Mouse (Mus musculus): ENCODE results near the gene Ifitm5.
A peak's percentile ranks its signal among the peaks of the same experiment; 100 is the strongest.

The Ifitm5 gene

DNA sequence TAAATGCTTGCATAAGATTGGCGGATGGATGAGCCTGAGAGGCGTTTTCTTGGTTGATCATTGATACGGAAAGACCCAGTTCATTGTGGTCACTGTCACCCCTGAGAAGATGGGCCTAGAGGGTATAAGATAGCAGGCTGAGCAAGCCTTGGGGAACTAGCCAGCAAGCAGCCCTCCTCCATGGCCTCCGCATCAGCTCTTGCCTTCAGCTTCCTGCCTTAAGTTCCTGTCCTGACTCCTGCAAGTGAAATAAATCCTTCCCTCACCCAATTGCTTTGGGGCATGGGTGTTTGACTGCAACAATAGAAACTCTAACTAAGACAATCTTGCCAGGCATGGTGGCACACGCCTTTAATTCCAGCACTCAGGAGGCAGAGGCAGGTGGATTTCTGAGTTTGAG, 9.9 kb upstream of the Ifitm5 start:
- DNase-seq = no peak

DNA sequence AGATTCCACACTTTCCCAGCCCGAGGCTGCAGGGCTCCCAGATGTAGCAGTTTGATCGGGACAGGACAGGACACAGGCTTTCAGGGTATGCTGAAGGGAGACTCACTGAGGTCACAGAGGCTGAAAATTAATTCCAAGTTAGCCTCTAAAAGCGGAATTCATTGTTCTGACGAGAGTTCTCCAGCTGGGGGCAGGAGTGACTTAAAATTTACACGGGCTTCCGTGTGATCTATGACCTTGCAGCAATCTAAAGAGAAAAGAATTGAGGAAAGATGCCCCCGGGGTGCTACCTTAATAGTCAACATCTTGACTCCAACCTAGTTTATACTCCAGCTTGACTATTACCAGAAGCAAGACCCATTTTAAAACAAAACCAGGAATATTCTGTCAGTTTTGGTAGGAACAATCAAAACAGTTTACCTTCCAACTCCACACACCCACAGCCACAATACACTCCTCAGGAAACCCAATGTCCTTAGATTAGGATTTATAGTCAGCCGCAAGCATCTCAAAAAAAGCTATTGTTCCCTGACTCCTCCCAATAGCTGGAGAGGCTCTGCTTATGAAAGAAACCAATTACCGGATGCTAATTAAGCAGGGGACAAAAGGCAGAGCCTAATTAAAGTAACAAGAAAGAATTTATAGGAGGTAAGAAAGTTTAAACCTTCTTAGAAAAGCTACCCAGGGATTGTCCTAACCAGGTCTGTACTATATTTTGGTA, 9.2 kb upstream of the Ifitm5 start:
- peak in 1 of 2 experiments; percentile 80 for DNase-seq

DNA sequence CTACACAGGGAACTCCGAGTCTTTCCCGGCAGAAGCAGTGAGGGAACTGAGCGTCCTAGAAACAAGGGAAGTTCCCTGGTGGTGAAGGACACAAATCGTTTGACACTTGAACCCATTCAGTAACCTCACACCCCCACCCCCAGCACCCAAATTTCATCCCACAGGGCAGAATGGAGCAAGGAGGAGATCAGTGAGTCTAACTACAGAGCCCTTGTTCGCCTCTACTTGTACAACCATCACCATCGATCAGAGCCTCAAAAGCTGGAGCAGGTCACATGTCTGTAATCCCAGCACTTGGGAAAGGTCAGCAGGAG, 6.4 kb upstream of the Ifitm5 start:
- DNase-seq = no peak

DNA sequence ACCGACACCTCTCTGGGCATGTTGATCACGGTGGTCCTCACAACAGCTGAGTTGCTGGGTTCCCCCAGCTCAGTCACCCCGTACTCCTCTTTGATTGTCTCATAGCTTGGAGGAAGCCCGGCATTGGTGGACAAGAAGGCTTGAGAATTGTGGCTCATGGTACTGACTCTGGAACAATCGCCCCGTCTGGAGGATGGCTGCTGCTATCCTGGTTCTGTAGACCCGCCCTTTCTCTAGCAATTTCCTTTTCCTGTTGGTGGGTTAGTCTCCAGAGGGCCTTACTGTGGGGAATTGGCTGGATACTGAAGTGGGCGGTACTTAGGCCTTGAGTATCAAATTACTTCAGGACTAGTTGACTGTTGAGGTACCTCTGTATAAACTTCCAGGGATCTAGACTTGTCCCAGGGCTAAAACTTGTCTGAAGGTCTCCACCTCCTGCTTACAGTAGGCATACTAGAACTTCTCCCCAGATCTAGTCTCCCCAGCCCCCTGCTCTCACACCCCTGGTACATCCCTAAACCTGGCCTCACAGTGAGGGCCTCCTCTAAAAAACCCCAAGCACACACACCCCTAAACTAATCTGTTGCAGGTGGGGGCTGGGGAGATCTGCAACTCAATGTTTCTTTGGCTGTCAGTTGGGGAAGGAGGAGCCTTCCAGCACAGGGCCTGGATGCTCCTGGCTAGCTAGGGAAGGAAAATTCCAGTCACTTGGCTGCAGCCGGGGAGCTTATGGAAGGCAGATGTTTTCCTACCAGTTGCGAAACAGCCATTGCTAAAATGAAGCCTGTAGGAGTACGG, 5.9 kb upstream of the Ifitm5 start, which contains the start of the genes Gm45717 and Ifitm2:
Gene Gm45717, minus strand, starts transcription at position 180 of the 798 bp plus-strand sequence.
Gene Ifitm2, minus strand, starts transcription at position 230 of the 798 bp plus-strand sequence.
- peak; percentile 87 to 93 for DNase-seq

DNA sequence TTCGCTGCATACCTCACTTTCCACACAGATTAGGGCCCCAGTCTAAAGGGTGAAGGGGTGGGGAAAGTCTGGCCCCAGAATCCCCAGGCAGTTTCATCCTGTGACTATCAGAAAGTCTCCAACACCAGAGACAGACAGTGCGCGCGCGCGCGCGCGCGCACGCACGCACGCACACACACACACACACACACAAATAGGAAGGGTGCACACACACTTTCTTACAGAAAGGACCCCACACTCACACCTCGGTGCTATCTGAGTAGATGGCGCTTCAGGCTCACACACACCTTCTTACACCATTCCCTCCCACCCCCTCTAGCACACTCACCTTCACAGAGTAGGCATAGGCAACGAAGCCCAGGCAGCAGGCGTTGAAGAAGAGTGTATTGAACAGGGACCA, 5.3 kb upstream of the Ifitm5 start:
- DNase-seq = no peak

DNA sequence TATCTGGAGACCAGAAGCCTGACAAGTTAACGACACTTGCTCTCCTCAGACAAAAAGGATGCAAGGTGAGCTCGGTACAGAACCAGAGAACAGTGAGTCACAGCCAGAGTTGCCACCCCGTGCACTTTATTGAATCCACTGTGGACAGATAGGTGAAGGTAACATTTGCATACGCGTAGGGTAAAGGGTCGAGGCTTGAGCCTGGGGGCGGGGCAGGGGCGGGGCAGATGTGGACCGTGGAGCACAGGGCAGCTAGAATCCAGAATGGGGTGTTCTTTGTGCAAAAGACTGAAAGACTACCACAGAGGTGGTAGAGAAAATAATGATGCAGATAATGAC, 4.6 kb upstream of the Ifitm5 start:
- peak in 1 of 2 experiments; percentile 7 for DNase-seq

DNA sequence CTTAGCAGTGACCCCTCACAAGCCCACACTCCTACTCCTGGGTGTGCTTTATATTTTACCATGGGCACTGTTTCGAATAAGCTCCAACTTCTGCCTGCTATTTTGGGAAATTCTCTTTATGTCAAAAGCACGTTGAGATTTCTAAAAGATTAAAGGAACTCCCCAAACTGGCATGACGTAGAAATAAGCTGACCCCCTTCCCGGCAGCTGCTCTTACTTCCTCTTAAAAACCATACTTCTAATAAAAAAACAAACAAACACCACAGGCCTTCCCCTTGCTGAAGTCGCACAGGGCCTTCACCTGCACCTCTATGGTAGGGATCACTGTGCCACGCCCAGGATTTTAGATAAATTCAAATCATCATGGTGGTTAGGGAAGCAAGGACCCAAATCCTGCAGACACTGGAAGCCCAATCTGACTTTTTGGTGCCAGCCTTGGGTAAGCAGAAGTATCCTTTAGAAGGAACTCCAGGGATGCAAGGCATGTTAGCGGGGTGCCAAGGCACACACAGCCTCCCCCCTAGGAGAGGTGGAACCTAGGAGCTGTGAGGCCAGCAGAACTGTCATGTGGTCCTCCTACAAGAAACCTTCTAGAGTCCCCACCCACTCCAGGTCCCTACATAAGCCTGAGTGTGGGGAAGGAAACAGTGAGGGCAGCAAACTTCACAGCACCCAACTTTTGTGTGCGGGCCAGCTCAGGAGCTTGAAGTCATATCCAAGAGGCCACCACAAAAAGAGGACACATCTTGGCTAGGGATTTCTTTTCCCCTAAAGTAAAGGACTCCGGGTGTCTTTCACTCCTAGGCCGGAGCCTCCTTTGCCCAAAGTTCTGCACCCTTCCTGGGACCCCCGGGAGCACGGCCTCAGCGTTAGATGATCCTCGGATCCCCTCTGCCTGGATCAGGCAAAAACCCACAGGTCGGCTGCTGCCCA, 4.0 kb upstream of the Ifitm5 start:
- DNase-seq = peak in 1 of 2 experiments; percentile 8

DNA sequence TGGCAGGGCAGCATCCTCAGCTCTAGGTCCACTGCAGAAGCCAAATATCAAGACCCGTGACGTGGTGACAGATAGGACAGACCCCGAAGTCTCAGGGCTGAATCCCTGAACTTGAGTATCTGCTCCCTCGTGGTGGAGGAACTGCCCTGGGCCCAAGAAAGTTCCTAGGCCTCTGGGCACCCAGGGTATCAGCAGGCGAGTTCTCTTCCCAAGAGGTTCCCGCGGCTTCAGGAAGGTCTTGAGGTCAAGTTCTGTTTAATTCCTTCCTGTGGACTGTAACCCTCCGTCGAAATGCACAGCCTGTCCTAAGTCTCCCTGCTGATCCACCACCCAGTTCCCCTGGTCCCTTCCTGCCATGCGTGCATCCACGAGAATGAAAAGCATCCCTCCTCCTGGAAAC, 3.0 kb upstream of the Ifitm5 start:
- DNase-seq = no peak

DNA sequence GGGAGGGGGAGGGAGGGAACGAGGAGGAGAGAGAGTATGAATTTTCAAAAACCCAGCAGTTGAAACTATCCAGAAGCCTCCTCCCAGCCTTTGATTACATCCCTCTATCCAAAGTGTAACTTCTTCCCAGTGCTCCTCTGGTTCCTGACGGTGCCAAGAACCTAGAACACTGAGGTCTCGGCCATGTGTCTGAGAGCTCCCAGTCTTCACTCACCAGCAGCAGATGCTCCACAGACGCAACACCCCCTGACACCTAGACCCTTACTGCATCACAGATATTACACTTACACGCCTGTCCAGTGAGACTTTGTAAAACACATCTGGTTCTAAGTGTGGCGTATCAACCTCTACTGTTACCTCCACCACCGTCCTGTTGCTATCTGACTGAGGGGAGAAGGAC, 2.4 kb upstream of the Ifitm5 start:
- DNase-seq = no peak

DNA sequence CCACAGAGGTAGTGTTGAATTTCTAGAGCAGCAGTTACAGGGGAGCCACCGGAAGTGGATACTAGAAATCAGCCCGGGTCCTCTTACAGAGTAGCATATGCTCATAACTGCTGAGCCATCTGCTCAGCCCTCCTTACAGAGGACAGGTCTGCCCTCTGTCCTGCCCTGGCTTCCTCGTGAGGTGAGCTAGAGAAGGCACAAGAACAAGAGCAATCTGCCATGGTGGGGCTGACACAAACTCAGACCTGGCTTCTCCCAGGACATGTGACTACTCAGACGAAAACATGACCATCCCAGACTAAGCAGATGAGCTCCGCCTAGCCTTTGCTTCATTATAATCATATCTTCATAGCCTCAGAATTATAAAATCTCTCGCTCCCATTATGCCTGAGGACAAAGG, 1.7 kb upstream of the Ifitm5 start:
- no peak for DNase-seq

DNA sequence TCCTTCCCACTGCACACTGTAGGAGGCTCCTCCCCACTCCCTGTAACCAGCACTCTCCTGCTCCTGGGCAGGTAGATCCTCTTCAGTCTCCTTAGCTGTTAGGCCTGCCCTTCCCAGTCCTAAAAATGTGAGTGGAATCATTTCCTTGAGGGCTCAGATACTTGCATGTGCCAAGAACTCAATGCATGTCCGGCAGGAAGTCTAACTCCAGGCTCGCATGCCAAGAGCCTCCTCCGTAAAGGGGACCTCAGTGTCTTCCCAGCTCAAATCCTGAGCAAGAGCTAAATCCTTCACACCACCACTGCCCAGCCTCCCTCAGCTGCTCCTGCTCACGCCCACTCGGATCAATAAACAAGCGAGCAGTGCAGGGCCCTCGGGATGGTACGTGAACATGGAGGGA, 960 bp upstream of the Ifitm5 start:
- DNase-seq = no peak

DNA sequence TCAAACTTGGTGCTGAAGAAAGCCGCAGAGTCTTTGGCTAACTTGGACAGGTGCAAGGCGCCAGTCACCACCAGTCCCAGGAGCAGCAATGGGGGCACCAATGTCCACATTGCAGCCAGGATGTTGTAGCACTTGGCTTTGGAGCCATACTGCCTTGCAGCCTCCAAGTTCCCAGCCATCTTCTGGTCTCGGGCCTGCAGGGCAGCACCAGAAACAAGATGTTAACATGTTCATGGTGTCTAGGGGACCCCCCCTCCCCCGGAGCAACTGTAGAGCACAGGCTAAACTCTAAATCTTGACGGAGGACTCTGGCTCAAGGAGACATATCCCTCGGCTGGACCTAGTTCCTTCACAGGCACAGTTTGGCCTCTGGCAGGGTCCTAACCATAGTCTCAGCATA, 836 bp downstream of the Ifitm5 start:
- no peak for DNase-seq

DNA sequence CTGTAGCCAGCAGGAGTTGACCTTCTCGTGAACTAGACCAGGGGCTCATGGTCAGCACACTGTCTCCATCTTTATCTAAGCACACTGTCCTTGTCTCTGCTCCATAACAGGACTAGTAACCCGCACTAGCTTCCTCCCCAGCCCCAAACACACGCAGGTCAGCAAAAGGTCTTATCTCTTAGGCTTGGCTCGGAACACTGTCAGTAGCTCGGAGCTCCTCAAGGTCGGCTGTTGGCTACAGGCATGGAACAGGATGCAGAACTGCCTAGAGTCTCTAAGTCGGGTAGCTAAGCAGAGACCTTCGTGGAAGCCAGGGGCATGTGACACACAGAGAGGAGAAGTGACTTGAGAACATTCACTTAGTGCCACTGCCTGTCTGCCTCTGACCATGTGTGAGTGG, 1.9 kb downstream of the Ifitm5 start:
- DNase-seq = no peak

DNA sequence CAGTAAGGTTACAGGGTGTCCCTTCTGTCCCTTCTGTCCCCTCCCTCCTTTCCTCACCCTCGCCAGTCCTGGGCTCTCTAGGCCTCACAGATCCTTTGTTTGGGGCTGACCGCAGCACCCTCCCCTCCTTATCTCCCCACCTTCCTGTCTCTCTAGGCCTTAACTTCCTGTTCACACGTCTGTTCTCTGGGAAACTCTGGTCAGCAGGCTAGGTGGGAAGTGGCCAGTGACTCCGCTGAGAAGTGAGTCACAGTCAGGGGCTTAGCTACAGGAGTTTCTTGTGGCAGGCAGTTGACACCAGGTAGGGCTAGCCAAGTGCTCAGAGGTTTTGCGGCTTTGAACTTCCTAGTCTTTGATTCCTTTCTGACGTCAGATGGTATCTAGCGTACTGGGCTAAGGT, 3.1 kb downstream of the Ifitm5 start:
- no peak for DNase-seq

DNA sequence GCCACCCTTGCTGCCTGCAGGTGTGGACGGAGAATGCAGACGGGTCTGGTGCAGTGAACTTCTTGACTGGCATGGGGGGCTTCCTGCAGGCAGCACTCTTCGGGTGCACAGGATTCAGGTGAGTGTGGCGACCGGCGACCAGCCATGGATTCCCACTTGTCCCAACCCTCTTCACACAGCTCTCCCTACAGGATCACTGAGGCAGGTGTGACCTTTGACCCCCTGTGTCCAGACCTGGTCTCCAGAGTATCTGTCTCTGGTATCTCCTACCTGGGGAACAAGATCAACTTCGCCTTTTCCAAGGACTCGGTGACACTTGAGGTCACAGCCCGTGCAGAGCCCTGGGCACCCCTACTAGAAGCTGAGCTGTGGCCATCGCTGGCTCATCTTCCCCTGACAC, 3.8 kb downstream of the Ifitm5 start:
- DNase-seq = no peak

DNA sequence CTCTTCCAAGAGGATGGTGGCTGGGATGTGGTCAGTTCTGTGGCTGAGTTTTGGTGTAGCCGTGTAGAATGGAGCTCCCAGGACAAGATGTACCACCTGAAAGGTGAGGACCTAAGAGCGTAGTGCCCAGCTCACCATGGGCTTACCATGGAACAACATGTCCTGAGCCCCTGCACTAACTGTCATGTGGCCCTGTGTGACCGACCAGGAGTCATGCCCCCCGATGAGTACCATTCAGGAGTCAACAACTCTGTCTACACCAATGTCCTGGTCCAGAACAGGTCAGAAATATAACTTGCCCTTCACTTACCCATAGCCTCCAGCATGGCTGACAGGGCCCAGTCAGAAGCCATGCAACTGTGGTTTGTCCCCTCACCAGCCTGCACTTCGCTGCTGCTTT, 4.8 kb downstream of the Ifitm5 start:
- no peak for DNase-seq

DNA sequence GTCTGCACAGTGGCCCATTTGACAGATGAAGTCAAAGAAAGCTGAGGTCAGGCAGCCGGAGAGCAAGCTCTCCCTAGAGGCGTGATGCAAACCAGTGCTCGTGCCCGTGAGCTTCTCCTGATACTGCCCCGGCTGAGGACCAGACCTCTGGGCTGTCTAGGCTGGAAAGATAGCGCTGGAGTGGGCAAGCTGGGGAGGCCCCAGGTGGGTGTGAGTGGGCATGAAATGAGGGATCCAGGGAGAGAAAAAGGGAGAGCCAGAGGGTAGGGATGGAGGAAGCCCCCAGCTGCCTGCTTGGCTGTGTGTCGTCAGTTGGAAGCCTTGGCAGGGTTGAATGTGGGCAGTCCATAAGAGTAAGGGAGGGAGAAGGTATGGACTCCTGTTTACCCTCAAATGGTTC, 5.9 kb downstream of the Ifitm5 start:
- DNase-seq = no peak

DNA sequence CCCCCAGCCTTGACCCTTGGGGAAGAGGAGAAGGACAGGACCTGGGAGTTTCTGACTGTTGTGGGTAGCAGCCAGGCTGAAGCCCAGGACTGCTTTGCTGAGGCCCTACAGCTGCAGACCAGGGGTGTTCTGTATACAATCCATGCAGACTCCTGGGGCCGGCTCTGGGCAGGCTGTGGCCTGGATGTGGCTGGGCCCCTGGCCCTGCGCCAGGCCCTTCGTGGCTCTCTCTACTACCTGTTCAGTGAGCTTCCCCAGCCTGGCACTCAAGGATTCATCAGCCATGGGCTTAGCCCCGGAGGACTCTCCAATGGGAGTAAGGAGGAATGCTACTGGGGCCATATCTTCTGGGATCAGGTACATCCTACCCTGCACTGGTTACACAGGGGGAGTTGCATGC, 6.7 kb downstream of the Ifitm5 start:
- DNase-seq = no peak

DNA sequence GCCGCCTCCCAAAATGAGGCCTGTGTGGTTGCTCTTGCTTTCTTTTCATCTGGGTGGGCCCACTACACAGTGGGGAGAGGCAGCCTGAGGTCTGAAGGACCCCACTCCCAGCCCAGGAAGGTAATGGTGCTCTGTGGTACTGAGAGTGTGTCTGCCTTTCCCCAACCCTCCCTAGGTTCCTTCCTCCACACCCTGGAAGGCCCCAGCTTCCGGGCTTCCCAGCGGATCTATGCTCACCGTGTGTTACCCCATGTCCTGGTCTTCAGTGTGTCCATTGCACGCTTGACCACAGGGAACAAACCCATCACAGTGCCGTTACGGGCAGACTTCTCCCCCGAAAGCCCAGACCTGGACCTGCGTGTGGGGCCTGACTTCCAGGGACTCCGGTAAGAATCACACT, 7.3 kb downstream of the Ifitm5 start:
- DNase-seq = no peak

DNA sequence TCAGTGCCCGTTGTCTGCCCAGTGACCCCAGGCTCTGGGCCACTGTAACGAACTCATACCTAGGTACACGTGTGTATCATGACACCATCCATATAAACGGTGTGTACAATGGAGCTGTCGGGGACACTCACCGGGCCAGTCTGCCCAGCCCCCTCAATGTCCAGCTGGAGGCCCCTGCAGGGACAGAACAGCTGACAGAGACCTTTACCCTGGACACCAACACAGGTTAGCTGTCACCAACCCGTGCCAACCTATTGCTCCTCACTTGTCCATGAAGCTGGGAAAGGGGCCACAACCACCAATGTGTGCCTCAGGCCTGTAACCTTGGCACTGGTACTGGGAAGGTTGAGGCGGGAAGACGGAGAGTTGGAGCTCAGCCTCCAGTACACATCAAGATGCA, 7.8 kb downstream of the Ifitm5 start:
- no peak for DNase-seq

DNA sequence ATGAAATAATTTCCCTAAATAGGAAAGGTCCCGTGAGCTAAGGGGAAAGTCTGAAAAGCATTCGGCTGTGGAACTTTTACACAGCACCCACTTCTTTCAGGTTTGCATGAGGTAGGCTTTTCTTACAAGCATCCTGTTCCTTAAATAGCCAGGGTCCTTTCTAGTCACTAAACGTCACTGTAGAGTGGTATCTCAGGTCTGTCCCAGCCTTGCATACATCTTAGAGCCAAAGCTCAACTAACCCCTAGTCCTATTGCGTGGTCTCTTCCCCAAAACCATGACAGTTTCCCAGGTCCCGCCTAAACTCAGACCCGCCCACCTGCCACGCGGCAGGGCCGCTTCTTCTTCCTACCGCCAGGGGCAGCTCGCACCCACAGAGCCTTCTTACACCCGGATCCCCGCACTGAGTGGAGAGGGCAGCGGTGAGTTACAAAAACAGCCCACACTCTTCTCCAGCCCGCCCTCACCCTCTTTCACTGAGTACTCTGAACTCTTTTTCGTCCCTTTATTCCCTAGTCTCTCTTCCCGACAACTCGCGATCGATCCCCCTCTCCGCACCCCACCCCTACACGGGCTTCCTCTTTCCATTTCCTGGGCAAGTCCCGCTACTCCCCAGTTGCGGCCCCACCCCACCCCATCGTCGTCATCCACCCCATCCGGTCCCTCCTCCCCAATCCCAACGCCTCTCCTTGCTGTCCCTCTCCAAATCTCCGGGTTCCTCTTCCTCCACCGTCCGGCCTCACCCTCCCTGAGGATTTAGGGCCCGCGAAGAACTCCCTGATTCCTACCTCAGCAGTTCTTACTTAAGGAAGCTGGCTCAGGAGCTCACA, 8.7 kb downstream of the Ifitm5 start, which contains the start of gene Pgghg:
Gene Pgghg, plus strand, starts transcription at position 170 of the 830 bp plus-strand sequence.
- peak; percentile 84 to 86 for DNase-seq

DNA sequence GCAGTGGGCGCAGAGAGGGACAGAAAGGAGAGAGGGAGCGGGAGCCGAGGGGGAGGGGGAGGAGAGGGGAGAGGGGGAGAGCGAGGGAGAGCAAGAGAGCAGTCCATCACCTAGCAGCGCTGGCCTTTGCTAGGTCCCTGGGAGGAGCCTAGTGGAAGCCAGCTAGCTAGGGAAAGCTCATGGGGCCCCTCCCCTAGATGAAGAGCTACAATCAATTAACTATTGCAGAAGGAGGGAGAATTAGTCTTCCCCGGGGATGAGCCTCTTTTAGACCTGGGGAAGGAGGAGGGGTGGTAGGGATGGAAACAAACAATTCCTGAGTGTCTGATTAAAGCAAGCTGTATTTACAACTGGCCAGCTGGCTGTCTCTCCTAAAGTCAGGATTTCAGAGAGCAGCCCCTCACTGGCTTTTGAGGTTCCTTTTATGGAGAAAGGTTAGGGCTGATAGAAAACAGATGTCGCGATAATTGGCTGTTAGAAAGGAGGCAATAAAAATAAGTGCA, 10.4 kb downstream of the Ifitm5 start:
- no peak for DNase-seq
